ENCODE assay signal across 16 mouse cellular contexts in genomic region chr8:104065223-104065622, GRCm38 (mm10). TPM values are rescaled to one million over a fixed set of nuclear protein-coding genes. Genes with fewer than 3 reads are reported as not detected.
DNase-seq lines count a peak whose midpoint lies in the region; TF ChIP-seq lines count a peak whose summit lies in the region.
"Had no signal": no experiment of that assay in that cellular context is flagged by ENCODE, and none has a peak within 500 bp of the region (broad histone marks: within the 10 kb centered on the region; RNA-seq: fewer than 3 reads in every experiment).

No protein-coding gene starts in this region.

- H3K4me1 ChIP-seq in heart, adult 2 months (ENCODE audit: control insufficient read depth, insufficient read depth, low read length): peaks cover 2% of the 10 kb centered on the region; the same call in 1 of the 2 replicates
- H3K4me1 ChIP-seq: heart, embryonic 13.5 days; liver, embryonic 13.5 days had no signal

- intact Hi-C loops in heart, adult 2 months (cut with DNase I): no loop called here
- intact Hi-C loops in left cerebral cortex, postnatal 4 days (cut with DNase I): no loop called here

- H3K27me3 ChIP-seq in heart, adult 2 months (ENCODE audit: control insufficient read depth, insufficient read depth, low read length): no peaks in the 10 kb centered on the region
- H3K27me3 ChIP-seq: heart, embryonic 13.5 days; liver, embryonic 13.5 days had no signal

- peak; percentile 40 for DNase-seq in cerebellum, postnatal 36 days
- DNase-seq in cerebellum, adult 11 months: no peak
- peak; percentile 26 to 44 for DNase-seq in heart, adult 2 months
- DNase-seq in heart, adult 9 months (ENCODE audit: low spot score in 2 of 2): no peak
- DNase-seq in left cerebral cortex, postnatal 4 days: peak; percentile 88
- DNase-seq in left cerebral cortex, adult 9 months (ENCODE audit: low spot score in 2 of 2): no peak
- DNase-seq in skeletal muscle tissue, adult 2 months (ENCODE audit: low read depth, low spot score): peak; percentile 11
- DNase-seq: liver, embryonic 13.5 days; retina, postnatal 1 day; thymus, postnatal 4 days had no signal

- H3K4me3 ChIP-seq in heart, adult 2 months: no peak overlapping the region
- H3K4me3 ChIP-seq: embryonic facial prominence, embryonic 10.5 days; erythroblast, embryonic 14.5 days; heart, embryonic 13.5 days; liver, embryonic 13.5 days; myocyte had no signal

- H3K27ac ChIP-seq in heart, adult 2 months: no peak overlapping the region
- H3K27ac ChIP-seq: embryonic facial prominence, embryonic 10.5 days; heart, embryonic 13.5 days; liver, embryonic 13.5 days; stomach, postnatal 0 days had no signal

- H3K36me3 ChIP-seq in heart, adult 2 months (ENCODE audit: control insufficient read depth, insufficient read depth, low read length): no peaks in the 10 kb centered on the region
- H3K36me3 ChIP-seq: embryonic facial prominence, embryonic 10.5 days; heart, embryonic 13.5 days; liver, embryonic 13.5 days had no signal

- no peaks in the 10 kb centered on the region for H3K79me2 ChIP-seq in heart, adult 2 months (replicated peaks; ENCODE audit: control insufficient read depth, insufficient read depth, low read length)

- no peak for TF ChIP-seq CTCF in heart, adult 2 months (IDR thresholded peaks at IDR 0.05)

- no peak for TF ChIP-seq POLR2A in heart, adult 2 months (IDR thresholded peaks at IDR 0.05; ENCODE audit: insufficient read depth, low read depth, low read length)

- TF ChIP-seq EP300 in heart, adult 2 months (IDR thresholded peaks at IDR 0.05; ENCODE audit: insufficient read depth, low read depth, low read length): no peak

- no peak overlapping the region for H3K9ac ChIP-seq in heart, adult 2 months (ENCODE audit: low read depth, low read length)
- H3K9ac ChIP-seq: heart, embryonic 13.5 days; liver, embryonic 13.5 days had no signal

- WGBS in heart, adult 2 months: 50% methylated on average over 7 of the region's 7 CpGs

RNA-seq across cellular contexts. Expression of gene Cdh5, which starts 36.2 kb away (rescaled TPM):
- total RNA-seq in heart, adult 2 months (2021): 100 to 1,000 TPM; 112 to 115 TPM
- 113 and 128 TPM in 2 replicates for polyA plus RNA-seq in heart, adult 2 months (2012; rRNA removed)
- 10 to 100 TPM; 21.8 to 24.4 TPM for total RNA-seq in left cerebral cortex, postnatal 4 days (2021)
- total RNA-seq: neutrophil, adult 5-6 weeks had no signal

Comparison
In these comparisons a context has a peak if more than half of its experiments do, and no peak if none do; other contexts are left out.
1. DNase-seq: peak in cerebellum, postnatal 36 days (2 of 2), heart, adult 2 months (2 of 2), left cerebral cortex, postnatal 4 days (single experiment) and skeletal muscle tissue, adult 2 months (single experiment); none in cerebellum, adult 11 months (single experiment), heart, adult 9 months (0 of 2) and left cerebral cortex, adult 9 months (0 of 2).
2. RNA of gene Cdh5, which starts 36.2 kb away (total RNA-seq): 112 to 115 TPM in heart, adult 2 months; 21.8 to 24.4 TPM in left cerebral cortex, postnatal 4 days; every median in the first group is over 4 times any median in the second.